Mouse (Mus musculus) gastrocnemius, adult 8-10 months (tissue): ENCODE measurements around the gene Mgrn1. TPM values are rescaled to one million over a fixed set of nuclear protein-coding genes. Genes with fewer than 3 reads are reported as not detected.

Experiments
- DNase-seq, 2 experiments: peaks; one replicate each; pipeline ENCODE4 v3.0.0; 2022; ENCODE audit warnings: low spot score in 2 of 2
- total RNA-seq, 4 experiments: library from RNA; stranded (reverse); gene quantifications; 2 replicates each; pipeline ENCODE4 v1.2.4; 2022

Gene Mgrn1
- total RNA-seq, 4 experiments from 2014 or later = 52.1 to 66.7 (median 55.3) TPM

- no peak for DNase-seq
Measured at GRCm38 (mm10) chr16:4906559-4906958, 20.5 kb downstream of the Mgrn1 start.

- DNase-seq = no peak
Measured at GRCm38 (mm10) chr16:4907386-4907785, 21.3 kb downstream of the Mgrn1 start.

GRCm38 (mm10) chr16:4907972-4908371, 21.9 kb downstream of the Mgrn1 start:
- no peak for DNase-seq

- no peak for DNase-seq
Measured at GRCm38 (mm10) chr16:4909745-4910144, 23.7 kb downstream of the Mgrn1 start.

GRCm38 (mm10) chr16:4910758-4911157, 24.7 kb downstream of the Mgrn1 start:
- DNase-seq = no peak

GRCm38 (mm10) chr16:4912074-4912648, 26.1 kb downstream of the Mgrn1 start:
- no peak for DNase-seq

GRCm38 (mm10) chr16:4912907-4913782, 27.1 kb downstream of the Mgrn1 start:
- no peak for DNase-seq

- DNase-seq = peak; percentile 79 to 80
Measured at GRCm38 (mm10) chr16:4913783-4914735, 28.0 kb downstream of the Mgrn1 start.

GRCm38 (mm10) chr16:4915931-4916330, 29.9 kb downstream of the Mgrn1 start:
- DNase-seq = no peak

- no peak for DNase-seq
Measured at GRCm38 (mm10) chr16:4916608-4917007, 30.6 kb downstream of the Mgrn1 start.

- DNase-seq = no peak
Measured at GRCm38 (mm10) chr16:4920556-4920955, 34.5 kb downstream of the Mgrn1 start.

- no peak for DNase-seq
Measured at GRCm38 (mm10) chr16:4922481-4922880, 36.4 kb downstream of the Mgrn1 start.

GRCm38 (mm10) chr16:4923996-4924395, 37.9 kb downstream of the Mgrn1 start:
- no peak for DNase-seq

- no peak for DNase-seq
Measured at GRCm38 (mm10) chr16:4927967-4928366, 41.9 kb downstream of the Mgrn1 start.

- no peak for DNase-seq
Measured at GRCm38 (mm10) chr16:4928474-4928873, 42.4 kb downstream of the Mgrn1 start.

- no peak for DNase-seq
Measured at GRCm38 (mm10) chr16:4932429-4932828, 46.4 kb downstream of the Mgrn1 start.

GRCm38 (mm10) chr16:4935430-4935829, 49.4 kb downstream of the Mgrn1 start:
- DNase-seq = no peak

GRCm38 (mm10) chr16:4935931-4936703, 50.1 kb downstream of the Mgrn1 start:
- DNase-seq = no peak

GRCm38 (mm10) chr16:4937351-4938190, 51.5 kb downstream of the Mgrn1 start:
- DNase-seq = no peak

- DNase-seq = no peak
Measured at GRCm38 (mm10) chr16:4938461-4938860, 52.4 kb downstream of the Mgrn1 start, which contains the start of gene Nudt16l1. Gene Nudt16l1 (plus strand): TSS chr16:4938761.
